Mouse (Mus musculus): Measurements from ENCODE around the gene Srek1. TPM values are rescaled to one million over a fixed set of nuclear protein-coding genes. Genes with fewer than 3 reads are reported as not detected.

The Srek1 gene
- 10 to 100 TPM; 65.6 to 66.1 TPM for polyA plus RNA-seq (2017; shearing (Covaris generic))

DNA sequence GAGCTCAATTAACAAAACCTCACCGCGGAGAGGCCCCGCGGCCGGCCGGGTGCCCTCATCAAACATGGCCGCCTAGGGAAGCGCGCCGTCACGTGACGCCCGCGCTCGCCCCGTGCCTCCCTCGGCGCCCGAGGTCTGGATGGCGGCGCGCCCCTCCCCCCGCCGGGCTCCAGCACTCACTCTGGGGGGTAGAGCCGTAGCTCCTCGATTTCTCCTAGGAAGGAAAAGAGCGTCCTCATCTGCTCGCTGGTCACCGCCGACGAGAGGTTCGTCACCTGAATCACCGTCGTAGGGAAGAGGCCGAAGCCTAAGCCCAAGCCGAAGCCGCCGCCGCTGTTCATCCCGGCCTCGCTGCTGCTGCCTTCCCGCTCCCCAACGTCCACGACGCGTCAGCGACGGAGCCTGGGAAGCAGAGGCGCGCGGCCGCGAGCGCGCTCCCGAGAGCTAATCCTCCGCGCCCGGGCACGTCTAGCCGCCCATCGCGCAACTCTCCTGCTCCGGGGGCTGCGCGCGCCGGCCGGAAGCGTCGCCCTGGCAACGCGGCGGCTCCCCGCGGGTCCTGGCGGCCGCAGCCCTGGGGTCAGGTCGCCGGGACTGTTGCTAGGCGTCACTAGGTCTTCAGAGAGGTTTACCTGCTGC lies at the start of gene Srek1:
TSS of gene Srek1 (minus strand) at position 490 of the 639 bp plus-strand sequence.
- ATAC-seq: peak; percentile 82

DNA sequence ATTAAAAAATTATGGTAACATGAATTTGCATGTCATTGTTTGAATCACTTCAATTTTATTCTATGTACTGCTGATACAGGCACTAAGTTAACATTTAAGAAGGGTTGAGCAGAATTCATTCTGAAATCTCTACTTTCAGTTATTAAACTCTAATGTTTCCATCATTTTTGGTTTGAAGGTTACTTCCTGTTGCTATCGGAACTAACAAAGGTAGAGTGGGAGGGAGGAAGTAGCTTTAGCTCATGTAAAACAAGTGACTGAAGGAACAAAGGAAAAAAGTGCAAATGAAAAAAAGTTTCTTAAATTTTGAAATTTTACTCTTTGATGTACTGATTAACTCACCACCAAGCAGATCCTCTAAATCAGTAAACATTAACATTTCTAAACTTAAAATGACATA lies 47.9 kb upstream of the Srek1 start:
- peak; percentile 83 for ATAC-seq

DNA sequence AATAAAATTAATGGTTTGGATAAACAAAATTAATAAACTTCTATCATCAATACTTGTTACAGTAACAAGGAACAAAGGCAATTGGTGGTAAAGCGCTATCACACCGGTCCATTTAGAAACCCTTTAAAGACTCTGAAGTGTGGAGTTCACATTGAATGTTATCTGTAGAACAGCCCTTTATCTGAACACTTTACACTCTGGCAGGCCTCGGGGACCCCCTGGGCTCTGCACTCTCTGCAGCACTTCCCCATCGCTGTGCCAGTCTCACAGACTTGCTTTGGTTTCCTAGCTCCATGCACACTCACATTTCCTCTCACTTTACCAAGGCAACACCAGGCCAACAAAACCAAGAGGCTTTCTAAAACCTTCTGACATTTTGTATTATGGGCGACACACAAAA lies 45.0 kb upstream of the Srek1 start:
- no peak for ATAC-seq

DNA sequence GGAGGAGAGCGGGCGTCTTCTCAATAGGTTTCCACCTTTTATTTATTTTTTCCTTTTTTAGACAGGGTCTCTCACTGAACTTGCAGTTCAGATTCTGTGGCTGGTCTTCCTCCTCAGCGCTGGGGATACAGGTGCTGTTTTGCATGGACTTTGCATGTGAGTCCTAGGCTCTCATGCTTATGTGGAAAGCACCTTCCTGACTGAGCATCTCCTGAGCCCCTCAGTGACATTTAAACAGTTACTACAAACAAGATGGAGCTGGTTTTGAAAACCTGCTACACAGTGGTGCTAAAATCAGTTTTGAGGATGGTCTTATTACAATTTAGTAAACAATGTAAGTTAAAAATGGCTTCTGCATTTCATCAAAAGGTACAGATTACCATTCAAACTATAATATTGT lies 43.5 kb upstream of the Srek1 start:
- ATAC-seq: no peak

DNA sequence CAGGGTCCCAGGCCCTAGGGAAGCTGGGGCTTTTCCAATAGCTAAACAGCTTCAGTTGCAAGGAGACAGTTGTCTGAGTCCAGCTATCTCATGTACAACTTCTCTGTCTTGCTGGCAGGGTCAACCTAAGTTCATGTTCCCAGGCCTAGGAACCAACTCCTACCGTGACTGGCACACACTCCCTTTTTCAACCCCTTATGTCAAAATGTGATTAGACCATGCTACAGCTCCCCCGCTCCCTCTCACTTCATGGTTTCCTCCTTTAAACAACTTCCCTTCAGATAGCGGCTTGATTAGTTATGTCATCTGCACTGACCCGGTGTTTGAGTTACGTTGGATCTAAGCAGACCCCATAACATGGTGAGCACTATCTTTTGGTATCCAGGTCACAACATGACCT lies 33.1 kb upstream of the Srek1 start:
- no peak for ATAC-seq

DNA sequence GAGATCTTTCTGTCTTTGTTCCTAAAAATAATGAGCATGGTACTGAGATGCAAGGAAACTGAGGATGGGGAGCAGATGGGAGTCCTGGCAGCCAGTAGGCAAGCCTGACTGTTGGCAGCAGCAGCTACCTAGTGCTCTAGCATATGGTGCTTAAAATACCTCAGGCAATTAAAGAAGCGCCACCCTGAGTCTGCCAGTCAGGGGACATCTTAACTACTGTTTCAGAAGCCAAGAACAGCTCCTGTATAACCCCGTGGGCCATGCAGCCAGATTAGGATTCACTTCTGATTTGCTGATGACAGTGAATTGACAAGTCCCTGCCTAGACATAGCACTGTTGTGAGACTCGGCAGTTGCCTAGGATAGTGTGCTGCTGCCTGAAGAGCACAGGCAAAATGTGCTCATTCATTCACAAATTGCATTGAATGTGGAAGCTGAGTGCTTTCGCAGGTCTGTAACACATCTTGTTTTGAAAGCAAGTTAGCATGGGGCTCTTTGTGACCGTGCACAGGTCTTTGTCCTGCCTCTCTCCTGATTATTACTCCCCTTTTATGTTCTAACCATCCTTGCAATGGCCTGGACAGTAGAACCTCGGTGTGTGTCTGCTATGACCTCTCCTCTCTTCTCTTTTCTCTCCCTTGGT lies 31.9 kb upstream of the Srek1 start:
- ATAC-seq: no peak

DNA sequence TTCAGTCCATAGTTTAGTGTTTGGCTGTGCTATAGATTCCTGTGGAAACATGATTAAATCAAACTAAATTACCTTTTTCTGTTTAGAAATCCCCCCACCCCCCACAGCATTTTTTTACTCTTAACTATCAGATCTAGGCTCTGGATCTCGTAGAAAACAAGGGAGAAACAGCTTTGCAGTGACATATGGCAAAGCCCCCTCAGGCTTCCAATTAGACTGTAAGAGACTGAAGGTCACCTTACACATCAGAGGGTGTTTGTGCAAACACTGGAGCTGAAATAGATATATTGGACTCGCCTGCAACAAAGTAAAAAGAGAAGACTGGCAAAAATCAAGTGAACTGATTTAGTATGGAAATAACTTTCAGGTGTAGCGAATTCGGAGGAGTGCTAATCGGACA lies 29.3 kb upstream of the Srek1 start:
- no peak for ATAC-seq

DNA sequence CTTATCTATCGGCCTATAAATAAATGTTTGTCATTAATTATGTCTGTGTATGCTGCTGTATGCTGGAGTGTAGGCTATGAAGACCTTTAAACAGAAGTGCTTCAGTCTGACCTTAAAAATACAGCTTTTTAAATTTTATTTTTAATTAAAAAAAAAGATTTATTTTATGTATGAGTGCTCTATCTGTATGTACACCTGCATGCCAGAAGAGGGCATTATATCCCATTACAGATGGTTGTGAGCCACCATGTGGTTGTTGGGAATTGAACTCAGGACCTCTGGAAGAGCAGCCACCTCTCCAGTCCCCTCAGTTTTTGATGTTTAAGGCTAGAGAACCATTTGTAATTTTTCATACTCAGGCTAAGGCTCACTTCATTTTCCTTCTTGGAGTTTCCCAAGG lies 26.6 kb upstream of the Srek1 start:
- no peak for ATAC-seq

DNA sequence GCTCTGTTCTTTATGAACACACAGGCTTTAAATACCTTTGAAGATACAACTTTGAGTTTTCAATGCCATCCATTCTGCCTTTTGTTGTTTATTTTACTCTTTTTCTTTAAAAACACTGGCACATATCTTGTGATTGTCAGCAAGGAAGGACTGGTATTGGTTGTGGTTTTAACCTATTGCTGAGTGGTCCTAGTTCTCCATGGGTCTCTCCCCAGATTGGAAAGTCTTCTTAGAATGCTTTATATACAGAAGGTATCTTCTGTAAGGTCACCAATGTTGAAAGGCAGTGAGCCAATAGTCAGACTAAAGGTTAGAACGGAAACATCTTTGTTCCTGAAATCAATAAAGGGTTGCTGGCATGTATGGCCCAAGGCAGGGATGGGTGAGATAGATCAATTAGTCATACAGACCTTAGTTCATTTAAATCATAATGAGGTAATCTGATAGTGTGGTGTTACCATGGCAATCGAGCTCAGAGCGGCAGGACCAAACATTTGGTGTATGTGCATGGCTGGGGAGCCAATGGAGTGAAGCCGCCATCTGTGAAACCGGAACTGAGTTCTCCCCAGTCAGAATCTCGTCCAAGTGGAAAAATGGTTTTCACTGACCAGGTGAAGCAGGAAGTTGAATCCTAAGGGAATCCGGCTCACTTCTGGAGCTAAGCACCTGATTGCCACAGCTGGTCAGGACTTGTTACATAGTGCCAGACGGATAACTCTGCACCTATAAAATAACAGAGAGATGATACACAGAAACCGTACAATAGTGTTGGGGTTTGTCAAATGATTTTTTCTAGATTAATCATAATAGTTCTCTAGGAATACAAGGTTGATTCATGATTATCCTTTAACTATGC lies 20.5 kb upstream of the Srek1 start:
- ATAC-seq: no peak

DNA sequence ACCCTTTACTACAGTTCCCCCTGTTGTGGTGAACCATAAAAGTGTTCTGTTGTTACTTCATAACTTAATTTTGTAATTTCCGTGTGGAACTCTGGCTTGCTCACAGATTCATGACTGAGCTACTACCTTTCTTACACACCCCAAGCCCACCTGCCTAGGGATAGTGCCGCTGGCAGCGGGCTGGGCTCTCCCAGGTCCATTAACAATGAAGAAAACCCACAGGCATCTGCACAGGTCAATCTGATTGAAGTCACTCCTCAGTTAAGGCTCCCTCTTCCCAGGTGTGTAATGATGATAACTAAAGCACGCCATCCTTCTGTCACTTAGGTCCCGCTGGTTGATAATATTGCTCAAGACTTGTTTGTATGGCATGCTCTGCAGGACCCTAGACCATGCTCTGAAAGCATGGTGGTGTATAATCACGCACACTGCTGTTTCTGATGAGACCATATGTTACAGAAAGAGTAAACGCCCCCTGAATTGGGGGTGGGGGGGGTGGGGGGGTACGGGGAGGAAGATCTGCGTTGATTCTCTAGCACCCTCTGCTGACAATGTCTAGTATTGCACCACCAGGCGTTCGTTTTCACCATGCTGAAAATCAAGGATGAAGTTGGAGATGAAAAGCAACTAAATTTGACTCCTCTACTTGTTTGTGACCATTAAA lies 5.6 kb upstream of the Srek1 start:
- ATAC-seq: peak; percentile 47

DNA sequence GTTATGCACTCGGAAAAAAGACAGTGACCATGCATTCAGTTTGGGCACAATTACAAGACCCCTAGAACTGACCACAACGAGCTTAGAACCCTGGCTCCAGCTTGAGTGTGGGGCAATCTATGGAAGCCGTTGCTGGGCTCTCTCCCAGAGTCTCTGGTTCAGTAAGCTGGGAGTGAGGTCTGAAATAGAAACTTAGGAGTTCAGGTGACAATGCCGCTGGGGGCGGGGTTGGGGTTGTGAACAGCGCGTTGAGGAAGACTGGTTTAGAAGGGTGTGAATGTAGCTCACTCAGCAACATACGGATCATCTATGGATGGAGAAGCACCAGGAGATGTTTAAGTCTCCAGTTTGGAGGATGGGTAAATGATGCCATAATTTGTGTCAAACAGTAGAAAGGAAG lies 2.7 kb upstream of the Srek1 start:
- no peak for ATAC-seq

DNA sequence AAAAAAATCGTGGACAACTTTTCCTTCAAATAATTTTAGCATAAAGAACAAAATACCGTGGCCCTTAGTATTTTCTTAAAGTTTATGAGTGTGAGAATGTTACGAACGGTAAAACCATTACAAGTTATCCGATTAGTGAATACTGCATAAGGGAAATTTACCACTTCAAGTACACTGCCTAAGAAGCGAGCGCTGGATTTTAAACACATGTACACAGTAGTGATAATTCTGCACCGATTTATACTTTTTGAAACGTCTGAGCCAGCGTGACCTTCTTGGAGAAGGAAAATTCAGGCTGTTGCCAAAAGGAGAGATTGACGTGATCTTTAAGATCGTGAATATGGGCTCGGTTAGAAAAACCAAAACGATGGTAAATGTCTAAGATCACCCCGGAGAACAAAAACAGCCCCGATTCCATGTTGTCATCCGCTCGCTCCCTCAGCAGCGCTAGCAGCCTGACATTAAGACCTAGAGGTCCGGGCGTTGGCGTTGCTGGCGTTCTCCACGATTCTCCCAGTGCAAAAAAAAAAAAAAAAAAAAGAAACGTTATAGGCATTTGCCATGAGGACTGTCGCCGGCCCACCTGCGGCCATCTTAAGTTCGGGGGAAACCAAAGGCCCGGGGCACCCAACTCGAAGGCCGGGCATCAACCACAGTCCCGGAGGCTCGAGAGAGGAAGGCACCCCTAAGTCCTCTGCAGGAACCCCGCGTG lies 845 bp downstream of the Srek1 start:
- peak; percentile 63 for ATAC-seq

DNA sequence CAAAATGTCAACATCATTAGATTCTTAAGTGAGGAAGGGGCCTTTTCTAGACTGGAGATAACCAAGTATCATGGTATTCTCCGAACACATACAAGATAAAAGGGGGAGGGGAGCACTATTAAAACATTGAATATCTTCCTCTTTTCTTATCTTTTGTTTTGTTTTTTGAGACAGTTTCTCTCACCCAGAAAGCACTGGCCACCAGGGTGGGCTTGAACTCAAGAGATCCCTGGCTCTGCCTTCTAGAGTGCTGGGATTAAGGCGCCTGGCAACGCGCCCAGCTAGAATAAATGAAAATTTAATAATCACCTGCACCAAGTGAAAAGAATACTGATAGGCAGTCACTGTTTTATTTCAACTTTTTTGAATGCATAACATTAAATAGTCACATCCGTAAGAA lies 1.5 kb downstream of the Srek1 start:
- no peak for ATAC-seq

DNA sequence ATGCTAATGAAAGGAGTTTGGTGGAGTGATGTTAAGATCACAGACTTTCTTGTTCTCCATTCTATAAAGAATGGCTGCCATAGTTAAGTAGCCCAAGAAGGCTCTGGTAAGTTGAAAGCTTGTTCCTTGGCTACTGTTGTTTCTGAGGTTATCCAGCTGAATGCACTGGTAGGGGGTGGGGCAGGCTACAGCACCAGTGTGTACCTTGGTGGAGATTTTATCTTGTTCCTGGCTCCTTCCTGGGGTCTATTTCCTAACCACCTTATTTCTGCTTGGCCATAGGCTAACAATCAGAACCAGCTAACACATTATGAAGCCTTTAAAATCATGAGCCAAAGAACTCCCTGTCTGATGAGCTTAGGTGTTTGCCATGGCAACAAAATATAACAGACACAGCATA lies 3.6 kb downstream of the Srek1 start:
- no peak for ATAC-seq

DNA sequence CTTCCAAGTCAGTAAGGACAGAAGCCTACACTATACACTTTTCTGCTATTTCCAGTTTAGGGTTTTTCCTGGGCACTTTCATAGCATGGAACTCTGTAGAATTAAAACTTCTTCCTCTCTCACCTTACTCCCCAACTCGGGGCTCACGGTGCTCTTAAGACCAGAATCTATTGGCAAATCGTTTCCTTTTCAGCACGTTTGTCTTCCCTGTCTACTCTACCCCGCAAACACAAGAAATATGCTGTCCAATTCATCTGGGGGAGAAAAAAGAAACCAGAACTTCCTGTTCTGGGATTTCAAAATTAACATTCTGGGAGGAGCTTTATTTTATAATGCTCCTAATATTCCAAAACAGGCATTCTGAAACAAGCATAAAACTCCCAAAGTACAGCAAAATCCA lies 6.5 kb downstream of the Srek1 start:
- no peak for ATAC-seq

DNA sequence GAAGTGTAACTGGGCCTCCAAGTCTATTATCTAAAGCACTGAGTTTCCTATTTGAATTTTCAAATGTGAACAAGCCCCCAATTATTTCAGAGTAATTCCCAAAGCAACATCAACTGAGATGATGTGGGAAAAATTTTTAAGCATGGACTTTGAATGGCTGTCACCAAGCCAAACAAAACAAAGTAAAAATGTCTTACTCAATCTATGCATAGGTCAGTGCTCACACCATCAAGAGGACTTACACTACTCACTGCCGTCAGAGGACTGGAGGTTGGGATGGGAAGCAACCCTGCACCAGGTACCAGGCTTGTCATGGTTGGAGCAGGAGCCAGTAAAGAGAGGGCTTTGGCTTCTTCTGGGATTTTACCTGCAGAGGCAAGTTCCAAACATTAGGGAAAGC lies 10.8 kb downstream of the Srek1 start:
- no peak for ATAC-seq

DNA sequence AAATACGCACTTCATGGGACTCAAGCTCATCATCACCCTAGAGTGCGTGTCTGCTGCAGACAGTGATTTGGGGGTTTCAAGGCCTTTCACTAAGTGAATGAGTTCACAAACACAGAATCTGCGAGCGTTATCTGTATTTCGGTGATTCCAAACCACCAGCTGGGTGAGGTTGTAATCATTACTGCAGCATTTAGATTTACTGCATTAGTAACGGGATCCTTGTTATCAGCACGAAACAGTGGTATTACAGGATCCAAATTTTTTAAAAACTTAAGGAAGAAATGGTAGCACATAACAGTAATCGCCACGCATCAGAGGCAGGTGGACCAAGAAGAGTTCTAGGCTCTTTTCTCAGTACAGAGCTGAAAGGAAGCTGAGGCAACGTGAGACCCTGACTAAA lies 12.4 kb downstream of the Srek1 start:
- ATAC-seq: no peak

DNA sequence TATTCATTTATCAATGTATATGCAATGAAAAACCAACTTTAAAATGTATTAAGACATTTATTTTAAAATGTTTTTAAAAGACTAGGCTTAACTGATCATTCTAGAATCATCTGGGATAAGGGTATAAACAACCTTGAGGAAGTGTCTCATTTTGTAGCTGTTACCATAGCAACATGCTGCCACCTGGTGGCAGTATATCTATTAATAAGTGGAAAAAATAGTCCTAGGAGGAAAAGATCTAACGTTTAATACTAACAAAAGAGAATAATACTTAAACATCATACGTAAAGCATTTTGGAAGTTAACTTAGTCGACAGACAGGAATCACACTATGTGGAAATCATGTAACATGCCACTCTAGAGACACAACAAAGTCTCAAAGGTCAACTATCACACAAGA lies 23.0 kb downstream of the Srek1 start:
- peak; percentile 87 for ATAC-seq

DNA sequence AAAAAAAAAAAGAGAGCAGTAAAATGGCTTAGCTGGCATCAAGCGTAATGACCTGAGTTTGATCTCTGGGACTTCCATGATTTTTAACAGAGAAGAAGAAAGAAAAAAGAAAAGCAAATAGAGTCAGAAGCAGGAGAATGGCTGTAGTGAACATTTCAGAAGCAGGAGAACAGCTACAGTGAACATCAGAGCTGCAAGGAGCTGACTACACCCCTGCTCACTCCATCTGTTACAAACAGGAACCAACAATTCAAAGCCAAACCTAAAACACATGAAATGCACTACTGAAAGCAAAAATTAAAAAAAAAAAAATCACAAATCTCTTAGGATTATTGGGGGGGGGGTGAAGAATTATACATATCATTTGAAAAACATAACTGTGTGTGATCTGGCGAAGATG lies 28.7 kb downstream of the Srek1 start:
- ATAC-seq: no peak

DNA sequence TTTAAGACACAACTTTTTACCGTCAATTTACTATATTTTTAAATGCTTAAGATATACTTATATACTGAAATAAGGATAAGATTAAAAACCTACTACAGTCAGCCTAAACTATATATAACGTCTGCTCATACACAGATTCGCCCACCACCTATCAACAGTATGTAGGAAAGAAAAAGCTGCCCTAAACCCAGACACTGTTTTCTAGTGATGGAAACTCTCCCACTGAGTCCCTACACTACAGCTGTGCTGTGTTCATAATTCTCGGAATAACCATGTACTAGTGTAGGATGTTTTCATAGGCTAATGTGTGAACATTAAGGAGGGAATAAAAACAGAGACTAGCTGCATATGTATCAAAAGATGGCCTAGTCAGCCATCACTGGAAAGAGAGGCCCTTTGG lies 29.2 kb downstream of the Srek1 start:
- ATAC-seq: no peak

DNA sequence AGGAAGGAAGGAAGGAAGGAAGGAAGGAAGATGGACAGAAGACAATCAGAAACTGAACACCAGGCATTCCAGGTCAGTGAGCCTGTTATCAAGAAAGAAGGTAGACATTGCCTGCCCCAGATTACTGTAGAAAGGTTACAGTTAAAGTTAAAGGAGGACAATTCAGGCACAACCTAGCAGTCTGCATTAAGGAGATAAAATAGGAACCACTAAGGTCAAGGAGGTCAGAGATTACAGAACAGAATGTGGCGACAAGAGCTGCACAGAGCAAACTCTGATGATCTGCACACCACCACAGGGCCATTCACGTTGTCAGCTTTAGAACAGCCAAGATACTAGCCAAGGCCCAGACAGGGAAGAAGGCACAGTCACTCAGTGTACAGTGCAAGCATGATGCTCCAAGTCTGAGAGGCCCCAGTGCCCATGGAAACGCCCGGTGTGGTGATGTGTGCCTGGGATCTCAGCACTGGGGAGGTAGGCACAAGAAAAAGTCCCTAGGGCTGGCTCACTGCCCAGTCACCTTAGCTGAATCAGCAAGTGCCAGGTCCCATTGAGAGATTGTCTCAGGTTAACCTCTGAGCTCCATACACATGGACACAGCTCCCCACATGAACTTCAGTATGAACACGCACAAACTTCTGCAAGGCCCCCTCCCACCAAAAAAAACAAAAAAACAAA lies 38.9 kb downstream of the Srek1 start:
- no peak for ATAC-seq

DNA sequence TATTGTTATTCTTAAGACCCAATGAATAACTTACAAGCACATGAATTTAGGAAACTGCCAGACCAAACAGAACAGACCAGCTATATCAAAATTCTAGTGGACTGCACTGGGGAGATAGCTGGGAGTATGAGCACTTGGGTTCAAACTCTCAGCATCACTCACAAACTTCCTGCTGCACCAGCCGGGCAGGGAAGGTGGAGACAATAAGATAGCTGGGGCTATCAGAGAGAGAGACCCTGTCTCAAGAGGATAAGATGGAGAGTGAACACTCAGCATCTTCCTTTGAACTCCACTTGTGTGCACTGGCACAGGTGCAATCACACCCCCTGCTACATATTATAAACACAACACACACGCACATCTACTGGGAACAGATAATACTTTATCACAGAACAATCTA lies 47.5 kb downstream of the Srek1 start:
- no peak for ATAC-seq

Data from CD4-positive, CD25-positive, alpha-beta regulatory T cell, adult 4 months (primary cell).